Mouse (Mus musculus) MEL (cell line): ENCODE results near the gene Gpr156.
A peak's percentile ranks its signal among the peaks of the same experiment; 100 is the strongest.

Experiments
- CTCF ChIP-seq, 3 experiments: IDR thresholded peaks in 2 of 3; conservative IDR thresholded peaks in 1 of 3; 2 replicates each; pipeline ENCODE4 v1.5.1; 2011 to 2012; ENCODE audit warnings: low read length in 3 of 3, low read depth in 2 of 3, mild to moderate bottlenecking in 2 of 3, improper control_type of control experiment in 1 of 3, inconsistent platforms in 1 of 3, mixed read lengths in 1 of 3, moderate library complexity in 1 of 3; ENCODE audit not compliant: control insufficient read depth in 1 of 3, insufficient read depth in 1 of 3, poor library complexity in 1 of 3, severe bottlenecking in 1 of 3
- E2F4 ChIP-seq: IDR thresholded peaks from 2 replicates; pipeline ENCODE4 v1.6.1; 2011; ENCODE audit warnings: low read depth, low read length, improper control_type of control experiment, borderline replicate concordance
- GATA1 ChIP-seq: IDR thresholded peaks from 2 replicates; pipeline ENCODE4 v1.6.1; 2011; ENCODE audit warnings: low read depth, low read length, improper control_type of control experiment
- HCFC1 ChIP-seq: IDR thresholded peaks from 2 replicates; pipeline ENCODE4 v1.6.1; 2012; ENCODE audit warnings: low read depth, mild to moderate bottlenecking, inconsistent platforms, low read length, improper control_type of control experiment, moderate library complexity
- NELFE ChIP-seq: IDR thresholded peaks from 2 replicates; pipeline ENCODE4 v1.6.1; 2011; ENCODE audit warnings: low read depth, low read length, improper control_type of control experiment
- NRF1 ChIP-seq: IDR thresholded peaks from 2 replicates; pipeline ENCODE4 v1.6.1; 2014; ENCODE audit warnings: low read depth, mild to moderate bottlenecking, inconsistent platforms, low read length, improper control_type of control experiment, moderate library complexity; ENCODE audit not compliant: poor library complexity, insufficient read depth, severe bottlenecking
- POLR2AphosphoS2 ChIP-seq: IDR thresholded peaks from 2 replicates; pipeline ENCODE4 v1.6.1; 2011; ENCODE audit warnings: low read length, improper control_type of control experiment
- POLR2AphosphoS5 ChIP-seq: IDR thresholded peaks from 2 replicates; pipeline ENCODE4 v1.6.1; 2012; ENCODE audit warnings: low read depth, borderline replicate concordance, mild to moderate bottlenecking, inconsistent platforms, low read length, moderate library complexity, mixed read lengths
- SMC3 ChIP-seq: IDR thresholded peaks from 2 replicates; pipeline ENCODE4 v1.6.1; 2011; ENCODE audit warnings: low read depth, low read length, improper control_type of control experiment
- TCF12 ChIP-seq: IDR thresholded peaks from 2 replicates; pipeline ENCODE4 v1.6.1; 2014; ENCODE audit warnings: low read depth, mild to moderate bottlenecking, inconsistent platforms, low read length, improper control_type of control experiment, moderate library complexity
- USF1 ChIP-seq: IDR thresholded peaks from 2 replicates; pipeline ENCODE4 v1.6.1; 2014; ENCODE audit warnings: low read depth, mild to moderate bottlenecking, inconsistent platforms, low read length, improper control_type of control experiment, moderate library complexity
- ZNF384 ChIP-seq: IDR thresholded peaks from 2 replicates; pipeline ENCODE4 v1.6.1; 2012; ENCODE audit warnings: low read depth, mild to moderate bottlenecking, inconsistent platforms, low read length, improper control_type of control experiment

DNA sequence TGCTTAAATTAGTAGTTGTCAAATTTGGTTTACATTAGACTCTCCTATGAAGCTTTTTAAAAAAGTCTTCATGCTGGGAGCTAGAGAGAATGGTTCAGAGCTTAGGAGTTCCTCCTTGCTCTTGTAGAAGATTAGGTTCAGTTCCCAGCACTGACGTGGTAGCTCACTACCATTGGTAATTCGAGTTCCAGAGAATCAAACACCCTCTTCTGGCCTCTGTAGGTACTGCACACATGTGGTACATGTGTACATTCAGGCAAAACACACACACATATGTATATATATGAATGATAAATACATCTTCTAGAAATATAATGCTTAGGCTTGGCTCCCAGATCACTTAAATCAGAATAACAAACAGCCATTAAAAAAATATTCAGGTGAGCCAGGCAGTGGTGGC lies 51.1 kb downstream of the Gpr156 start:
- TF ChIP-seq NRF1 (no peak), POLR2AphosphoS2 (no peak), CTCF (IDR thresholded peaks at IDR 0.05 in 2 of 3, conservative IDR thresholded peaks at IDR 0.05 in 1 of 3; ENCODE audit: control insufficient read depth in 1 of 3, insufficient read depth in 1 of 3, low read depth in 2 of 3, low read length in 3 of 3, poor library complexity in 1 of 3, severe bottlenecking in 1 of 3) (peak in 2 of 3 experiments; percentile 36 to 38; a peak in 4 of 6 replicates), SMC3 (peak; percentile 44), POLR2AphosphoS5 (no peak), NELFE (no peak), ZNF384 (no peak), GATA1 (no peak), E2F4 (no peak), HCFC1 (no peak), TCF12 (no peak), USF1 (no peak)
